Mouse (Mus musculus) midbrain, embryonic 15.5 days (tissue): ENCODE data around the gene Ttc9b. TPM values are rescaled to one million over a fixed set of nuclear protein-coding genes. Genes with fewer than 3 reads are reported as not detected.

Experiments used
- ATAC-seq: fragments of 200-750 bp; cut with Nextera tagmentation; replicated peaks from 2 replicates; pipeline ENCODE4 v1.8.0; 2017; ENCODE audit warnings: moderate TSS enrichment
- H3K27ac ChIP-seq: fragments of 300-500 bp; sonication (generic); 2 replicates; pipeline ENCODE4 v1.5.1; 2015; ENCODE audit warnings: mild to moderate bottlenecking, inconsistent platforms
- H3K27me3 ChIP-seq: fragments of 300-500 bp; sonication (generic); replicated peaks from 2 replicates; pipeline ENCODE4 v1.6.1; 2015; ENCODE audit warnings: inconsistent platforms
- H3K36me3 ChIP-seq: fragments of 300-500 bp; sonication (generic); replicated peaks from 2 replicates; pipeline ENCODE4 v1.6.1; 2015; ENCODE audit warnings: inconsistent platforms
- H3K4me1 ChIP-seq: fragments of 300-500 bp; sonication (generic); 2 replicates; pipeline ENCODE4 v1.6.1; 2015; ENCODE audit warnings: inconsistent platforms
- H3K4me2 ChIP-seq: fragments of 300-500 bp; sonication (generic); 2 replicates; pipeline ENCODE4 v1.6.1; 2015; ENCODE audit warnings: inconsistent platforms, mild to moderate bottlenecking, moderate library complexity
- H3K4me3 ChIP-seq: fragments of 300-500 bp; sonication (generic); 2 replicates; pipeline ENCODE4 v1.5.1; 2015; ENCODE audit warnings: mild to moderate bottlenecking, inconsistent platforms
- H3K9ac ChIP-seq: fragments of 300-500 bp; sonication (generic); 2 replicates; pipeline ENCODE4 v1.6.1; 2015; ENCODE audit warnings: mild to moderate bottlenecking, inconsistent platforms
- H3K9me3 ChIP-seq: fragments of 300-500 bp; sonication (generic); 2 replicates; pipeline ENCODE4 v1.6.1; 2016; ENCODE audit warnings: inconsistent platforms
- WGBS: fragments of 180-500 bp; shearing (Covaris S2); methylation state at CpG from one replicate; pipeline ENCODE4 v1.1.7; 2015; ENCODE audit warnings: mixed read lengths; 5-methylcytosine and 5-hydroxymethylcytosine counted together
- polyA plus RNA-seq: library from polyadenylated mRNA; unstranded; fragments of >200 nt; fragmentation: Nextera tagmentation; extraction: Ambion mirVana; gene quantifications from 2 replicates; pipeline ENCODE4 v1.2.1, GENCODE M21; 2015

Gene Ttc9b
- polyA plus RNA-seq, 1 experiment from 2014 or later, result 71.9 TPM

DNA sequence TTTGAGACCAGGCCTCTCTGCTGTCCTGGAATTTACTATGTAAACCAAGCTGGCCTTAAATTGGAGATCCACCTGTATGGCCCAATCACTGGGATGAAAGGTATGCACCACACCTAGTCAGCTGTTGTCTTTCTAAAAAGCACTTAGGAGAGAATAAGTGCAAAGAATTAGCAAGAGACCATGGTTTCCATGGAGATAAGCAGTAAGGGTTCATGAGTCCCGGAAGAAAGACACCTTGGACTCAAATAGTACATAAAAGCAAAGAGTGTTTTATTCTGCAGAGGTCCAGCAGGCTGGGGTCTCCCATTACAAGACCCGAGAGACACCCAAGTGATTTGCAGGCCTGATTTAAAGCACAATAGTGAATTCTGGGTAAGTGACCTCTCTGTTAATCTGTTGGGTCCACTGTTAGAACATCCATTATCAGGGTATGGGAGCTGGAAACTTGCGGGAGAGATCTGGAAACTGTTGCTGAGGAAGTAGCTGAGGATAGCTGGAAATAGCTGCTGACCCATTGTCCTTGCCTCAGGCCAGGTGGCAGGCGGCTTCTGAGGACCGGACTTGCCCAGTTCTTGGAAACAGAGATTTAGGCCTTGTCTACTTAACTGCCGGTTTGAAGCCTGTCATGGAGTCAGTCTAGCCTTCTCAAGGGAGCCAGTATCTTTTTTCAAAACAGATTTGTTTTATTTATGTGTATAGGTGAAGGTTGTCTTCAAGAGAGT is 6.3 kb upstream of the Ttc9b start:
- ATAC-seq, result no peak
- Histone ChIP-seq H3K9ac (no peak overlapping the region), H3K4me3 (no peak overlapping the region), H3K4me1 (no peaks in the 10 kb centered on the region), H3K27ac (no peak overlapping the region), H3K27me3 (no peaks in the 10 kb centered on the region), H3K4me2 (no peak overlapping the region), H3K9me3 (no peaks in the 10 kb centered on the region), H3K36me3 (no peaks in the 10 kb centered on the region)
- 87% methylated on average over 6 of the region's 6 CpGs for WGBS

DNA sequence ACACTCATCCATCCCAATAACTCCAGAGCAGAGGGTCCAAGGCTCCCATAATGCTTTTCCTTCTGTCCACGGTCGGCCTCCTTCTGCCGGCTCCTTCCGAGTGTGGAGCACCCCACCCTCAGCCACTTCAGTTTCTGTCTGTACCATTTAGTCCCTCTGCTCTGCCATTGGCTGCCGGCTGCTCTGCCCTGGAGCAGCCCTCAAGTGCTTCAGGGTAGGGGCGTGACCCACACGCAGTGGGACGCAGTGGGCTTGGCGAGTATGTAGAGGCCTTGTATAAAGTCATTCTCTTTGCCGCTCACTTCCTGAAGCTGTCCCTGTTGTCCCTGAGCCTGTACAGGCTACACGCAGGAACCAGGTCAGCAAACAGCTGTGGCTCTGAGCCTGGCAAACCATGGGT is 4.0 kb upstream of the Ttc9b start:
- WGBS, result 90% methylated on average over 11 of the region's 11 CpGs
- Histone ChIP-seq H3K27me3 (no peaks in the 10 kb centered on the region), H3K27ac (no peak overlapping the region), H3K4me3 (no peak overlapping the region), H3K4me1 (peaks cover 13% of the 10 kb centered on the region), H3K9ac (no peak overlapping the region), H3K4me2 (no peak overlapping the region), H3K36me3 (no peaks in the 10 kb centered on the region), H3K9me3 (no peaks in the 10 kb centered on the region)
- ATAC-seq, result no peak

DNA sequence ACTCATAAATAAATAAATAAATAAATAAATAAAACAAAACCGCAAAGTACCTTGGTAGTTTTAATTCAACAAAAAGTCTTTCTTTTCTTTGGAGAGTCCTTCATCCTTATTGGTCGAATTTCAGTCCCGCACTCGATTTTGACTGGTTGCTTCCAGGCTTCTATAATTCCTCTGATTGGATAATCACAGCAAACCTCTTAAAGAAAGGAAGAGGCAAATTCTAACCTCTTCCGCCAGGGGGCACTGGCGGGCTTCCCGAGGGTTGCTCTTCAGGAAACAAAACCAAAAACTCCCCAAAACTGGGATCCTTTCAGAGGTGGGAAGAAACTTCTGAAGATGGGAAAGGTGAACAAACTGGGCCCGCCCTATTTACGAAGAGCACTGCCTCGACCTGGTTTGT is 2.8 kb upstream of the Ttc9b start:
- Histone ChIP-seq H3K4me3 (no peak overlapping the region), H3K27me3 (no peaks in the 10 kb centered on the region), H3K4me1 (peaks cover 25% of the 10 kb centered on the region), H3K9ac (no peak overlapping the region), H3K27ac (no peak overlapping the region), H3K36me3 (0 out of 2 replicates have a peak, but pooled peaks cover under 1% of the 10 kb centered on the region), H3K4me2 (no peak overlapping the region), H3K9me3 (no peaks in the 10 kb centered on the region)
- WGBS, result 7% methylated on average over 10 of the region's 10 CpGs
- ATAC-seq, result no peak

DNA sequence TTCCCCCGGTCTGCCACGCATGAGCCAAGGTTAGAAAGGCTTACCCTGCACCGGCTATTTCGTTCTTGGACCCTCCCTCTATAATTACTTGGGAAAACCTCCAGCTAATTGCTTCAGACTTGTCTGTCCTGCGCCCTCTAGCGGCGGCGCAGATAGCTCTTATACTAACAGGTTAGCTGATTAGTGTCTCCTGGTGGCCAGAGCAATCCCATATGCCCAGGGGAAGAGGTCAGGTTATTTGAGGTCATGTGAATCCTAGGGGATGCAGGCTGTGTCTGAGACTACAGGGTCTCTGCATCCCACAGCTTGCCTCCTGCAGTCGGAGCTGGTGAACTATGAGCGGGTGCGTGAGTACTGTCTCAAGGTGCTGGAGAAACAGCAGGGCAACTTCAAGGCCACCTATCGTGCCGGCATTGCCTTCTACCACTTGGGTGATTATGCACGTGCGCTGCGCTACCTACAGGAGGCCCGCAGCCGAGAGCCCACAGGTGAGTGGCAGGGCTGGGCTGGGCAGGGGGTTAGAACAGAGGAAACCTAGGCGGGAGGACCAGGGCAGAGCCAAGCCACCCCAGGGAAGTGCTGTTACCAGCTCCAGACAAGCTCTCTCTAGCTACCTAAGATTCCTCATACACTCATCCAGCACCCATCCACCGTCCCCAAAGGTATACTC is 1.0 kb downstream of the Ttc9b start:
- Histone ChIP-seq H3K9me3 (no peaks in the 10 kb centered on the region), H3K9ac (peak overlapping the region; percentile 85; the same call in 1 of the 2 replicates), H3K4me3 (peak overlapping the region; percentile 84), H3K27me3 (no peaks in the 10 kb centered on the region; the same call in 1 of the 2 replicates), H3K4me1 (peaks cover 27% of the 10 kb centered on the region), H3K36me3 (peaks cover 7% of the 10 kb centered on the region), H3K27ac (peak overlapping the region; percentile 97), H3K4me2 (peak overlapping the region; percentile 77)
- ATAC-seq, result no peak
- WGBS, result 67% methylated on average over 20 of the region's 20 CpGs

DNA sequence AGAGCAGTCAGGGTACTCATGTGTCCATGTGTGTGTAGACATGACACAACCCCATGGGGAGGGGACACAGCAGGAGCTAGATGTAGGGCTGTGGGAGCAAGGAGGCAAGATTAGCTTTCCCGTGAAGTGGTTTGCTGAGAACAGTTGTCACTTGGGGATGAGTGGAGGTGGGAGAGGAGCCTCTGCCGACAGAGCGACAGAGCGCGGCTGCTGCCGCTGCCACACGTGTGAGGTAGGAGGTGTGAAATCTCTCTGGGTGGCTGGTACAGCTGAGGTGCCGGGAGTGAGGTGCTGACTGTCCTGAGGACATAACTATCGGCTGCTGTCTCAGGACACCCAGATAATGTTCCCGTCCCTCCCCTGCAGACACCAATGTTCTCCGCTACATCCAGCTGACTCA is 1.8 kb downstream of the Ttc9b start:
- 0 out of 2 replicates have a peak overlapping the region, but pooled peaks have one; percentile 77 for H3K4me2 ChIP-seq
- peak overlapping the region; percentile 23; the same call in 1 of the 2 replicates for H3K9ac ChIP-seq
- ATAC-seq, result no peak
- H3K4me1 ChIP-seq, result peaks cover 27% of the 10 kb centered on the region
- H3K9me3 ChIP-seq, result no peaks in the 10 kb centered on the region
- H3K27me3 ChIP-seq, result no peaks in the 10 kb centered on the region; the same call in 1 of the 2 replicates
- H3K27ac ChIP-seq, result no peak overlapping the region
- WGBS, result 78% methylated on average over 11 of the region's 11 CpGs
- peaks cover 7% of the 10 kb centered on the region for H3K36me3 ChIP-seq
- H3K4me3 ChIP-seq, result no peak overlapping the region

DNA sequence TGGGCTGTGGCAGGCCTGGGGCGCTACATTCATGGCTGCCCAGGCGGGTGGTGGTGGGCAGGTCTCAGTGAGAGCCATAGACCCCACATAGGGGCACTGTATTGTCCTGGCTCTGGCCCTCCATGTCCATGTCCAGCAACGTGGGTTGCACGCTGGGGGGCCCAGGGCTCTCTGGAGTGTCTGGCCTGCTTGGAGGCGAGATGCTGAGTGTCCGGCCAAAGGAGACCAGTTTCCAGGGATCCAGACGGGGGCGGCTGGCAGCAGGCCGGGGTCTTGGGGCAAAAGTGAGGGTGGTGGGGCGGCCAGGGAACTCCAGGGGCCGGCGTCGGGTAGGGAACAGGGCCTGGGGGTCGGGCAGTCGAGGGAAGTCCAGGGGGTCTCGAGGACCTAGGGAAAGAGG is 2.9 kb downstream of the Ttc9b start:
- WGBS, result 86% methylated on average over 16 of the region's 16 CpGs

DNA sequence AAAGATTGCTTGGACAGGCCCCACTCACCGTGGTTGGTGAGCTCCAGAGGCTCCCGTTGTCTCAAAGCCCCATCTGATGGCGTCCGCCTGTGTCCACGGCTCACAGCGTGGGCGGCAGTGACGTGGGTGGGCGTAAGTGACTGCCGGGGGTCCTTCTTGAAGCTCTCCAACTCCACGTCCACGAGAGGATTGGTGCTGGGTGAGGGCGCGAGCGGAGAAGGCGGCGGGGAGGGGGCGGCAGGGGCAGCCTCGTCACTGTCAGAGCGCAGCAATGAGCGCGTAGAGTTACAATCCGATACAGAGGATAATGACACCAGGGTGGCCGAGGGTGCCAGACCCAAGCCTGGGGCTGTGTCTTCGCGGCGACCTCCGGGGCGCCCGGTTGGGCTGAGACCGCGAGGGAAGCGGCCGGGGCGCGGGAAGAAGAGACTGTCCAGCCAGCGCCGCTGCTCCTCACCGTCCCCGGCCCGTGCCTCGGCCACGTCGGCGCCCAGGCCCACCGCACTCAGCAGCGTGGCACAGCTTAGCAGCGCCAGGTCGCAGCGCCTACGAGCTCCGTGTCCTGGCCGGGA is 4.2 kb downstream of the Ttc9b start:
- Histone ChIP-seq H3K27ac (no peak overlapping the region), H3K9ac (no peak overlapping the region), H3K27me3 (no peaks in the 10 kb centered on the region; the same call in 1 of the 2 replicates), H3K4me2 (no peak overlapping the region), H3K36me3 (peaks cover 17% of the 10 kb centered on the region), H3K4me1 (peaks cover 24% of the 10 kb centered on the region), H3K4me3 (no peak overlapping the region), H3K9me3 (no peaks in the 10 kb centered on the region)
- WGBS, result 36% methylated on average over 53 of the region's 53 CpGs
- ATAC-seq, result no peak

More for the DNA sequence above, 2.9 kb downstream of the Ttc9b start:
- H3K4me3 ChIP-seq, result no peak overlapping the region
- H3K4me1 ChIP-seq, result peaks cover 27% of the 10 kb centered on the region
- no peaks in the 10 kb centered on the region for H3K9me3 ChIP-seq
- no peaks in the 10 kb centered on the region; the same call in 1 of the 2 replicates for H3K27me3 ChIP-seq
- H3K9ac ChIP-seq, result no peak overlapping the region
- ATAC-seq, result no peak
- H3K27ac ChIP-seq, result no peak overlapping the region
- no peak overlapping the region for H3K4me2 ChIP-seq
- peaks cover 14% of the 10 kb centered on the region for H3K36me3 ChIP-seq

DNA sequence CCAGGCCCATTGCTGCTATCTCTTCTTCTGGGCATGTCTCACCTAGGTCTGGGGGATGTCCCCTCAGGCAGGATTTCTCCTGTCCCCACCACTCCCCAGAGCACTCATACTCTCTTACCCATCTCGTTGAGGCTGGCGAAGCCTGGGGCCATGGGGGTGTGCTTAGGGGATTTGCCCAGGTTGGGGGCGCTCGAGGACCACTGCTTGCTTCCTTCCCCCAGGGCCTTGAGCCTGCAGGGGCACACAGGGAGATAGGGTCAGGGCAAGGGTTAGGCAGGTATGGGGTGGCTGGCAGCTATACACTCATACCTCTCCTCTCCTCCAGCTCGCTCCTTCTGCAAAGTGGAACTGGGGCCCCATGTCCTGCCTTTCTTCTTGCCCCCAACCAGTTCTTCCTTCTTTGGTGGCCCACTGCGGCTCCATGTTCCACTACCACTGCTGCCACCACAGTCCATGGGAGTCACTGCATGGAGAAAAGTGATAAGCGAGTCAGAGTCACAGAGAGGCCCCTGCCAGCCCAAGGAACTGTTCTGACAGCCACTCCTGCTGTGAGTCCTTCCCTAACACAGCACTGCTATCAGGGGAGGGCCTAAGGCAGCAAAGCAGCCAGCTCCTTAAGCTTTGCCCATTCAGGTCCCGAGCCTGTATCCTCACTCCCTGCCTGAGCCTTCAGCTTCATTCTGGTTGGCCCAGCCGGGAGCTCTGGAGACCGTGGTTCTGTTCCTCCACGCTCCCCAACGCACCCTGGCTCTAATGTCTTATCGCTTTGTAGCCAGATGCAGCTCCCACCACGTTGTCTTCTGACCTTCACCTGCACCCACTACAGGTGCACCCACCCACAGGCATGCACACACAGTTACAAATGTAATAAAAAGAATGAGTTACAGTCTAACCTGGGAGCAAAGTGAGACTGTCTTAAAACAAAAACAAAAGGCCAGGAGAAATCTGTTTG is 5.3 kb downstream of the Ttc9b start:
- no peak overlapping the region for H3K4me2 ChIP-seq
- H3K4me1 ChIP-seq, result peaks cover 21% of the 10 kb centered on the region
- H3K9me3 ChIP-seq, result no peaks in the 10 kb centered on the region
- H3K36me3 ChIP-seq, result peaks cover 17% of the 10 kb centered on the region
- ATAC-seq, result no peak
- no peak overlapping the region for H3K4me3 ChIP-seq
- H3K27me3 ChIP-seq, result no peaks in the 10 kb centered on the region; the same call in 1 of the 2 replicates
- H3K27ac ChIP-seq, result no peak overlapping the region
- WGBS, result 65% methylated on average over 14 of the region's 14 CpGs
- H3K9ac ChIP-seq, result no peak overlapping the region

DNA sequence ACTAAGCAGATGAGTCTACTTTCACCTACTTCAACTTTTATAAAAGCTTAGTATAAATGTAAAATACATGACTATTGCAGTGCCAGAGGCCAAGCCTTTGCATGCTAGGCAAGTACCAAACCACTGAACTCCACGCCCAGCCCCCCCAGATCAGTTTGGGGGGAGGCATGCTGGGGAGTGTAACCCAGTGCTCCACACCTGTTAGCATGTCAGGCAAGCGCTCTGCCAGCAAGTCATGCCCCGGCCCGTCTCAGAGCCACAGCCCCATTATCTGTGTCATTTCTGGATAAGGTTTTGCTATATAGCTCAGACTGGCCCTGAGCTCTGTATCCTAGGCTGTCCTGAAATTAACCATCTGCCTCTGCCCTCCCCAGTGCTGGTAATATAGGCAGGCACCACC is 8.3 kb downstream of the Ttc9b start:
- no peaks in the 10 kb centered on the region; the same call in 1 of the 2 replicates for H3K27me3 ChIP-seq
- H3K27ac ChIP-seq, result no peak overlapping the region
- H3K9me3 ChIP-seq, result no peaks in the 10 kb centered on the region
- WGBS, result 84% methylated on average over 4 of the region's 4 CpGs
- H3K9ac ChIP-seq, result no peak overlapping the region
- H3K4me3 ChIP-seq, result no peak overlapping the region
- peaks cover 14% of the 10 kb centered on the region; the same call in 1 of the 2 replicates for H3K36me3 ChIP-seq
- no peaks in the 10 kb centered on the region for H3K4me1 ChIP-seq
- no peak for ATAC-seq
- H3K4me2 ChIP-seq, result no peak overlapping the region

DNA sequence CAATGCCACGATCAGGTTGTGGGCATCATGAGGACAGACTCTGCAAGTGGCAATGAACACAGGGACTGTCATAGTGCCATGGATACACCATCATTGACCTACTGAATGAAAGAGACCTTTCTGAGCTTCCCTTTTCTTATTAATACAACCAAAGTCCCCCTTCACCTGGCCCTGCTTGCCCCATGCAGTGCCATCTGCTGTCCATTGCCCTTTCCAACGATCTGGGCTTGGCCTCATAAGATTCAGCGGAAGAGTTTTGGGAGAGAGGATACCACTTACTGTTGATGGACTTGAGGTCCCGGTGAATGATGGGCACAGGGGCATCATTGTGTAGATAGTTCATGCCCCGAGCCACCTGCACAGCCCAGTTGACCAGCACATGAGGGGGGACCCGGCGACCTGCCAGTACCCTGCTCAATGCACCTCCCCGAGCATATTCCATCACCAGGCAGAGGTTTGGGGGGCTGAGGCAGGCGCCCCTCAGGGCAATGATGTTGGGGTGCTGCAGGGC is 19.4 kb downstream of the Ttc9b start:
- ATAC-seq, result no peak
- 50% methylated on average over 9 of the region's 9 CpGs for WGBS
- Histone ChIP-seq H3K4me2 (peak overlapping the region; percentile 98), H3K9me3 (no peaks in the 10 kb centered on the region), H3K36me3 (no peaks in the 10 kb centered on the region), H3K4me1 (peaks cover 47% of the 10 kb centered on the region), H3K27me3 (no peaks in the 10 kb centered on the region), H3K9ac (peak overlapping the region; percentile 93), H3K4me3 (peak overlapping the region; percentile 53), H3K27ac (peak overlapping the region; percentile 95; the same call in 1 of the 2 replicates)

DNA sequence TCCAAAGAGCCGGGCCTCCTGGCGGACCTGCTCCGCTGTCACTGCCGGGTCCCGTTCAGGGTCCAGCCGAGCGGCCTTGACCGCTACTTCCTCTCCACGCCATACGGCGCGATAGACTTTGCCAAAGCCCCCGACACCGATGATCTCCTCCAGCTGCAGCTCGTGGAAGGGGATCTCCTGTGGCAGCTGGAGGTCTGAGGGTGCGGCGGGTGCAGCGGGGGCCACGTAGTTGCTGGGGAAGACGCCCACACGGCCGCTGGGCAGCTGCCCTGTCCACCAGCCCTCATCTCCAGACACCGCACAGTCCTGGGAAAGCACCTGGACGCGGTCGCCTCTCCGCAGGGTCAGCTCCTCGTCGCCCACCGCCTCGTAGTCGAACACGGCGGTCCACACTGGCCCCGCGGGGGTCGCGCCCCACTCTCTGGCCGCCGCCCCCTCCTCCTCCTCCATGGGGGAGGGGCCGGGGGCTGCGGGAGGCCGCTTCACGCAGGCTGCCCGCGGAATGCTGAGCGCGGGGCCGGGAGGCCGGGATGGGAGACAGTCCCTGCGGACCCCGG is 19.9 kb downstream of the Ttc9b start:
- Histone ChIP-seq H3K9ac (peak overlapping the region; percentile 93), H3K36me3 (no peaks in the 10 kb centered on the region), H3K27ac (peak overlapping the region; percentile 95), H3K9me3 (no peaks in the 10 kb centered on the region), H3K4me2 (peak overlapping the region; percentile 98), H3K27me3 (no peaks in the 10 kb centered on the region), H3K4me1 (peaks cover 47% of the 10 kb centered on the region), H3K4me3 (peak overlapping the region; percentile 53)
- WGBS, result under 1% methylated on average over 50 of the region's 52 CpGs
- ATAC-seq, result peak; percentile 40
